Mouse (Mus musculus): ENCODE data around the gene A3galt2. TPM values are rescaled to one million over a fixed set of nuclear protein-coding genes. Genes with fewer than 3 reads are reported as not detected.
A peak's percentile ranks its signal among the peaks of the same experiment; 100 is the strongest.

Gene A3galt2
- polyA plus RNA-seq, 1 experiment from 2014 or later = 0.17 TPM

- Histone ChIP-seq H3K4me2 (peak overlapping the region; percentile 88), H3K27me3 (ENCODE audit: insufficient read depth, low read length) (no peaks in the 10 kb centered on the region), H3K9ac (peak overlapping the region; percentile 99), H3K9me3 (ENCODE audit: low read depth, low read length) (no peaks in the 10 kb centered on the region), H3K36me3 (ENCODE audit: insufficient read depth) (peaks cover 12% of the 10 kb centered on the region; the same call in 1 of the 2 replicates), H3K27ac (ENCODE audit: low read depth) (peak overlapping the region; percentile 95), H3K4me1 (ENCODE audit: insufficient read depth) (peaks cover 19% of the 10 kb centered on the region), H3K4me3 (ENCODE audit: low read depth, low read length) (peak overlapping the region; percentile 95)
- WGBS = under 1% methylated on average over 65 of the region's 65 CpGs
- ATAC-seq (ENCODE audit: insufficient read depth) = peak; percentile 79
- DNase-seq = peak; percentile 54
- TF ChIP-seq CTCF (IDR thresholded peaks at IDR 0.05; ENCODE audit: low read depth) = no peak
These were observed 27.3 kb upstream of the A3galt2 start for GRCm38 (mm10) chr4:128727721-128728430.

GRCm38 (mm10) chr4:128728431-128728851 lies 26.7 kb upstream of the A3galt2 start:
- DNase-seq (no peak), ATAC-seq (ENCODE audit: insufficient read depth) (no peak)
- H3K9ac ChIP-seq = peak overlapping the region; percentile 99
- peak overlapping the region; percentile 95 for H3K27ac ChIP-seq (ENCODE audit: low read depth)
- H3K36me3 ChIP-seq (ENCODE audit: insufficient read depth) = peaks cover 12% of the 10 kb centered on the region; the same call in 1 of the 2 replicates
- peak overlapping the region; percentile 95 for H3K4me3 ChIP-seq (ENCODE audit: low read depth, low read length)
- H3K9me3 ChIP-seq (ENCODE audit: low read depth, low read length) = no peaks in the 10 kb centered on the region
- H3K27me3 ChIP-seq (ENCODE audit: insufficient read depth, low read length) = no peaks in the 10 kb centered on the region
- peaks cover 24% of the 10 kb centered on the region for H3K4me1 ChIP-seq (ENCODE audit: insufficient read depth)
- no peak for TF ChIP-seq CTCF (IDR thresholded peaks at IDR 0.05; ENCODE audit: low read depth)
- peak overlapping the region; percentile 88 for H3K4me2 ChIP-seq
- WGBS = 0% methylated on average over 5 of the region's 5 CpGs

GRCm38 (mm10) chr4:128729033-128729708 lies 26.0 kb upstream of the A3galt2 start:
- WGBS = 9% methylated on average over 15 of the region's 15 CpGs
- H3K4me1 ChIP-seq (ENCODE audit: insufficient read depth) = peaks cover 31% of the 10 kb centered on the region
- DNase-seq = no peak
- no peak for ATAC-seq (ENCODE audit: insufficient read depth)
- peak overlapping the region; percentile 95 for H3K27ac ChIP-seq (ENCODE audit: low read depth)
- peak overlapping the region; percentile 95 for H3K4me3 ChIP-seq (ENCODE audit: low read depth, low read length)
- no peak for TF ChIP-seq CTCF (IDR thresholded peaks at IDR 0.05; ENCODE audit: low read depth)
- no peaks in the 10 kb centered on the region for H3K27me3 ChIP-seq (ENCODE audit: insufficient read depth, low read length)
- H3K9me3 ChIP-seq (ENCODE audit: low read depth, low read length) = no peaks in the 10 kb centered on the region
- peak overlapping the region; percentile 88 for H3K4me2 ChIP-seq
- H3K9ac ChIP-seq = peak overlapping the region; percentile 99
- peaks cover 12% of the 10 kb centered on the region; the same call in 1 of the 2 replicates for H3K36me3 ChIP-seq (ENCODE audit: insufficient read depth)

- DNase-seq = peak; percentile 40
- Histone ChIP-seq H3K4me3 (ENCODE audit: low read depth, low read length) (peak overlapping the region; percentile 95), H3K9me3 (ENCODE audit: low read depth, low read length) (no peaks in the 10 kb centered on the region), H3K27ac (ENCODE audit: low read depth) (peak overlapping the region; percentile 95), H3K27me3 (ENCODE audit: insufficient read depth, low read length) (no peaks in the 10 kb centered on the region), H3K4me1 (ENCODE audit: insufficient read depth) (peaks cover 34% of the 10 kb centered on the region), H3K36me3 (ENCODE audit: insufficient read depth) (peaks cover 13% of the 10 kb centered on the region; the same call in 1 of the 2 replicates), H3K4me2 (peak overlapping the region; percentile 88), H3K9ac (peak overlapping the region; percentile 99)
- 8% methylated on average over 5 of the region's 5 CpGs for WGBS
- ATAC-seq (ENCODE audit: insufficient read depth) = no peak
- TF ChIP-seq CTCF (IDR thresholded peaks at IDR 0.05; ENCODE audit: low read depth) = no peak
These were observed 25.5 kb upstream of the A3galt2 start for GRCm38 (mm10) chr4:128729709-128730037.

GRCm38 (mm10) chr4:128730271-128730670 lies 24.9 kb upstream of the A3galt2 start:
- no peak for TF ChIP-seq CTCF (IDR thresholded peaks at IDR 0.05; ENCODE audit: low read depth)
- Histone ChIP-seq H3K4me3 (ENCODE audit: low read depth, low read length) (peak overlapping the region; percentile 95), H3K4me1 (ENCODE audit: insufficient read depth) (peaks cover 40% of the 10 kb centered on the region), H3K27me3 (ENCODE audit: insufficient read depth, low read length) (no peaks in the 10 kb centered on the region), H3K27ac (ENCODE audit: low read depth) (peak overlapping the region; percentile 95), H3K9ac (no peak overlapping the region), H3K9me3 (ENCODE audit: low read depth, low read length) (no peaks in the 10 kb centered on the region), H3K4me2 (peak overlapping the region; percentile 88), H3K36me3 (ENCODE audit: insufficient read depth) (peaks cover 19% of the 10 kb centered on the region)
- 56% methylated on average over 6 of the region's 6 CpGs for WGBS
- no peak for DNase-seq
- no peak for ATAC-seq (ENCODE audit: insufficient read depth)

GRCm38 (mm10) chr4:128732794-128733193 lies 22.4 kb upstream of the A3galt2 start:
- Histone ChIP-seq H3K4me1 (ENCODE audit: insufficient read depth) (peaks cover 60% of the 10 kb centered on the region), H3K27me3 (ENCODE audit: insufficient read depth, low read length) (no peaks in the 10 kb centered on the region), H3K9ac (no peak overlapping the region), H3K36me3 (ENCODE audit: insufficient read depth) (peaks cover 38% of the 10 kb centered on the region), H3K4me3 (ENCODE audit: low read depth, low read length) (no peak overlapping the region), H3K4me2 (peak overlapping the region; percentile 26), H3K9me3 (ENCODE audit: low read depth, low read length) (no peaks in the 10 kb centered on the region), H3K27ac (ENCODE audit: low read depth) (no peak overlapping the region)
- ATAC-seq (ENCODE audit: insufficient read depth) (no peak), DNase-seq (peak; percentile 79)
- TF ChIP-seq CTCF (IDR thresholded peaks at IDR 0.05; ENCODE audit: low read depth) = no peak
- WGBS = 18% methylated on average over 5 of the region's 5 CpGs

- Histone ChIP-seq H3K27me3 (ENCODE audit: insufficient read depth, low read length) (no peaks in the 10 kb centered on the region), H3K4me1 (ENCODE audit: insufficient read depth) (peaks cover 60% of the 10 kb centered on the region), H3K27ac (ENCODE audit: low read depth) (peak overlapping the region; percentile 84), H3K4me2 (peak overlapping the region; percentile 51), H3K36me3 (ENCODE audit: insufficient read depth) (peaks cover 44% of the 10 kb centered on the region), H3K9ac (no peak overlapping the region), H3K4me3 (ENCODE audit: low read depth, low read length) (no peak overlapping the region), H3K9me3 (ENCODE audit: low read depth, low read length) (no peaks in the 10 kb centered on the region)
- DNase-seq (peak; percentile 49), ATAC-seq (ENCODE audit: insufficient read depth) (peak; percentile 1; the same call in 1 of the 2 replicates)
- WGBS = 20% methylated on average over 6 of the region's 6 CpGs
- no peak for TF ChIP-seq CTCF (IDR thresholded peaks at IDR 0.05; ENCODE audit: low read depth)
These were observed 21.7 kb upstream of the A3galt2 start for GRCm38 (mm10) chr4:128733496-128733895.
